Mouse (Mus musculus): ENCODE data around the gene Defb22.

DNA sequence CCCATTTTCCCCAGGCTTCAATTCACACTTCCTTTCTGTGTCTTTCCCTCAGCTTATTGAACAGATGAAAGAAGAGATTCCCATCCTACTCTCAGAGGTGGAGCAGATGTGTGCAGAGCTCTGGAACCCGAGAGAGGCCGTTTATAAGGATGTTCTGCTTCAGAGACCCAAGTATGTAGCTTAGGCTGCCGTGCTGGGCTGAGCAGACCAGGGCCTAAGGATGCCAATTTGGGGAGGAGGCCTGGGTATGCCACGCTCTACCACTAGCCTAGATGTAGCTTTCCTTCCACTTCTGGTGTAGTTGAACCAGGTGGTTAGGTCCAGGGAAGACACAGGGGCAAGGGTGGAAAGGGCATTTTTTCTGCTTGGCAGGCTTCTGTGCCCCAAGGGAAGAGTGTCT, 47.6 kb downstream of the Defb22 start:
- TF ChIP-seq POLR2A (IDR thresholded peaks at IDR 0.05; ENCODE audit: control insufficient read depth, low read depth, low read length): no peak
- no peak for TF ChIP-seq CTCF (IDR thresholded peaks at IDR 0.05; ENCODE audit: control insufficient read depth, insufficient read depth, insufficient replicate concordance, low read depth, low read length)
